Mouse (Mus musculus) embryo, embryonic 11 days (tissue): ENCODE data around the gene Mtg1.
"Not testable (repeated sequence)": the region's sequence is repeated elsewhere in the genome, so short reads cannot be mapped to it uniquely, and the experiment has no call there.

Experiments
- DNase-seq: peaks from one replicate; pipeline ENCODE4 v3.0.0-alpha.2; 2015

Mtg1 gene

GRCm38 (mm10) chr7:140127911-140128310 is 9.5 kb upstream of the Mtg1 start:
- DNase-seq, result no peak

- DNase-seq, result not testable (repeated sequence)
These were observed 5.2 kb upstream of the Mtg1 start for GRCm38 (mm10) chr7:140132184-140132583.

DNA sequence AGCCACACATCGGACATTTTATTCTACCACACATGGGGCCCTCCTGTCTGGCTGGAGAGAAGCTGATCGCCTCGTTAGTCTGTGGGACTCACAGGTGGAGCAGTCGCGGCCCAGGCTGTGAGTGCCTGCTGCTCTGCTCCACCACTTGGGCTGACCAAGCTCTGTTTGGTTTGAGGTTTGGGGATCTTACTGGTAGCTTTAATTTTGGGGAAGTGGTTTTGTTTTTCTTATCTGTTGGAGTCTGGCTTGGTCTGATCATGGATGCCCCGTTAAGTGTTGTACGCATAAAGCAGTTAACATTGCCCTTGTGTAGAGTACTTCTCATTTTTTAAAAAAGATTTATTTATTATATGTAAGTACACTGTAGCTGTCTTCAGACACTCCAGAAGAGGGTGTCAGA is 3.3 kb upstream of the Mtg1 start:
- not testable (repeated sequence) for DNase-seq

GRCm38 (mm10) chr7:140135106-140135770 is 2.1 kb upstream of the Mtg1 start:
- no peak for DNase-seq

DNA sequence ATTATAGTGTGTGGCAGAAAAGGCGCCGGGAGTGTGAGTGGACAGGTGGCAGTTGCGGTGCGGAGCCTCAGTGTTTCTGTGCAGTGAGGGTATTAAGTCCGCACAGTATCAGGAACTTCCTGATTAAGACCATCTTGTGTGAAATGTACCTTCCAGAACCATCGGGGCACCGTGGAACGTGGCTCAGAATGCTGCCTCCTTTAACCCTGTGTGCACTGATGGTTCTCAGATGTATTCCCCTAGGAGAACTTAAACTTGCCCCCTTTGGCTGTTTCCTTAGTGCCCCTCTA is 602 bp downstream of the Mtg1 start:
- no peak for DNase-seq

- DNase-seq, result peak; percentile 82
These were observed 4.0 kb downstream of the Mtg1 start for GRCm38 (mm10) chr7:140141350-140141749.

- no peak for DNase-seq
These were observed 7.2 kb downstream of the Mtg1 start for GRCm38 (mm10) chr7:140144550-140144949.

- DNase-seq, result peak; percentile 45
These were observed 16.0 kb downstream of the Mtg1 start for GRCm38 (mm10) chr7:140153383-140153782.

- DNase-seq, result no peak
These were observed 16.5 kb downstream of the Mtg1 start for GRCm38 (mm10) chr7:140153829-140154217.

DNA sequence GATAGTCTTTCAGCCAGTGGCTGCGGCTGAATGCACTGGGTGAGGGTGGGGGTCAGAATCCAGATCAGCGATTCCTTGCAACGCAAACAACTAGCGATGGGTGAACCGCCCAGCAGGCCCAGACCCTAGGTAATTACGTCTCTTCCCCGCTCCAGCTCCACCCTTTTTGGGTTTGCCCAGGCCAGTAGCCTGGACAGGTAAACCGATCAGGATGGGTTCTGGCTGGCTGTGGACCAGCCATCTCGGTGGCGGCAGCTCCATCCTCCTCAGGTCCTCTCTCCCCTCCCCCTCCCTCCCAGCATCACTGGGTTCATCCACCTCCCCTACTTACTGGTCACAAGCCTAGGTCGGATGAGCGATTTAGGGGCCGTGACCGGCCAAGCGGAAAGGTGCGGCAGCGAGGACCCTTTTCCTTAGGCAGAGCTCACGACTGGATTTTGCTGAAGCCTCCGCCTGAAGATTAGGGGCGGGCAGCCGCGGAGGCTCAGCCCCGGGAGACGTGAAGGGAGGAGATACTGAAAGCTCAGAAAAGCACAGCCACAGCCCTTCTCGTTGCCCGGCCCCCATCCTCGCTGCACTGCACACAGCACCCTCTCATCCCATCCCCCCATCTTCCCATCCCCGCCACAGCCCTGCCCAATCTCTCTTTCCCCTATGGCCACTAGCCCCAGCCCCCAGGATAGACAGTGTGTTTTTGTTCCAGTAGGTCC is 17.0 kb downstream of the Mtg1 start, which contains the start of gene Sprn:
Sprn (minus strand) TSS at position 660 of the 710 bp plus-strand sequence.
- peak; percentile 48 for DNase-seq

DNA sequence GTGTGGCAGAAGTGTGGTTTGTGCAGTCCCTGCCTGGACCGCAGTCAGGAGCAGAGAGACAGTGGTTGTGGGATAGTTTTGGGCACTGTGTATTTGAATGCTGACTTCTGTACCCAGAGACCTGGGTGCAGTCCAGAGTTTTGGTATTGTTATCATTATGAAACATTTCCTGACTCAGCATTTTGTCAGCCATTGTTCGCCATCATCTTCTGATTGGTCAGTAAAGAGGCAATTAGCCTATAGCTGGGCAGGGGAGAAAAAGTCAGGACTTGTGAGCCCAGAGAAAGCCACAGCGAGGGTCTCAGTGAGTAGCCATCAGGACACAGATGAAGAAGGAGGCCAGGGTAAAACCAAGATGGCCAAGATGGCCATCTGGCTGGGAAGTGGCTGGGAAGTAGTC is 23.0 kb downstream of the Mtg1 start:
- DNase-seq, result no peak

GRCm38 (mm10) chr7:140164664-140165063 is 27.3 kb downstream of the Mtg1 start, which contains the start of gene Olfr522:
Gene Olfr522 (minus strand): TSS chr7:140164764.
- no peak for DNase-seq

GRCm38 (mm10) chr7:140167950-140168349 is 30.6 kb downstream of the Mtg1 start:
- no peak for DNase-seq

DNA sequence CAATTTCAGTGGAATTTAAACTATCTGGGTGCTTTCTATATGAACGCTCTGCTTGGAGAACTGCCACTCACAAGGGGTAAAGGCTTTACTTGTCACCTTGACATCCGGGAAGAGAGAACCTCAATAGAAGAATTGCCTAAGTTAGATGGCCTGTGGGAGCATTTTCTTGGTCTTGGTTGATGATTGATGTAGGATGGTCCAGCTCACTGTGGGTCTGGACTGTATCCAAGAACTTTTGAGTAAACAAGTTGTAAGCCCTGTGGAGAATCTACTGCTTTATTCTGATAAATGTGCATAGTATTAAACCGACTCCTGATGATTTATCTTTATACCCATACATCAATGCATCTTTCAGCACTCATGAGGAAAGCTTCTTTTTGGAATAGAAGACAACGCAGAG is 32.0 kb downstream of the Mtg1 start:
- DNase-seq, result no peak

GRCm38 (mm10) chr7:140170863-140171262 is 33.5 kb downstream of the Mtg1 start:
- no peak for DNase-seq

DNA sequence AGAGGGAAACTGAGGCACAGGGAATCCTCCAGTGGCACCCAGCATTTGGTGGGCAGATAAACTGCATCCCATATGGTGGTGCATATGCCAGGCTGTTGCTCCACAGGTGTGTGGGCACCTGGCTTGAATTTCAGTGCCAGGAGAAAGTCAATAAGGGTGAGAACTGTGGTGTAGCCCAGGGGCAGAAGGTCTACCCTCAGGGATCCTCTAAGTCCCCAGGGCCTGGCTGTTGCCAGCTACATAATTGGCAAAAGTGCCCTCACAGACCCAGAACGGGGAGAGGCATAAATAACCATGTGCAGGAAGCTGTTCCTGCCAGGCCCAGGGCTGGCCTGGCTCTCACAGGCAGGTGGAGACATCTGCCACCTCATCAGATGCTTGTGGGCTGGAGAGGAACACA is 35.6 kb downstream of the Mtg1 start, which contains the start of gene Olfr523:
Olfr523 (plus strand) TSS at position 282 of the 400 bp plus-strand sequence.
- DNase-seq, result no peak

DNA sequence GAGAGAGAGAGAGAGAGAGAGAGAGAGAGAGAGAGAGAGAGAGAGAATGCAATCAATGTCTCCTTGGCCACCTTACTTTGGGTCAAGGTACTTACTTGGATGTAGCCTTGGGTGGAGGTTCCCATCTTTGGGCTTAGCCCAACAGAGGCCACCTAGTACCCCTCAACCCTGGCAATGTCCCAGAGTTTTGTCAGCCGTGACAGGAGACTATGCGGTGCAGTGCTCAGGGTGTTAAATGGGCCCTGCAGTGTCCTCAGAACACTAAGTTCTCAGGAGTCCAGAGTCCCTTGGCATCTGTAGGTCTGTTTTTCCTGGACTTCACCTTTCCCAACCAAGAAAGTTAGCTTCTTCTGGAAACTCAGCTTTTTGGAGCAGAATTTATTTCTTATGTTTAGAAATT is 41.8 kb downstream of the Mtg1 start:
- no peak for DNase-seq

GRCm38 (mm10) chr7:140180692-140181091 is 43.3 kb downstream of the Mtg1 start:
- DNase-seq, result no peak

DNA sequence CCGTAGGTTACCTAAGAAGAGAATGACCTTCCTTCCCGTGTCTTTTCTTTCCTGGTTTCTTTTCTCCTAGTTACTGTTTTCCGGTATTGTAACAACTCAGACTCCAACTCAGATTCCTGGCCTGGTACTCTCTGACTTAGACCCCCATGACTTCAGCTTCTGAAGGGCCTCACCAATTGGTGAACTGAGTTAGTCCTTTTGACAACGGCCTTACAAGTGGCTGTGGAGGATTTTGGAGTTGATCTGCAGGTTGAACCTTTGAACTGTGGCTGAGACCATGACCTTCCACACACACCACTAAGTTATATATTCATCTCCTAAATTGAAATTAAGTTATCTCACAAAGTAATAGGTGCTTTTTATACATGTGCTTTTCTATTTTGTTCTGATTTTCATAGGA is 46.8 kb downstream of the Mtg1 start:
- DNase-seq, result no peak

GRCm38 (mm10) chr7:140186646-140187620 is 49.6 kb downstream of the Mtg1 start:
- DNase-seq, result peak; percentile 23

DNA sequence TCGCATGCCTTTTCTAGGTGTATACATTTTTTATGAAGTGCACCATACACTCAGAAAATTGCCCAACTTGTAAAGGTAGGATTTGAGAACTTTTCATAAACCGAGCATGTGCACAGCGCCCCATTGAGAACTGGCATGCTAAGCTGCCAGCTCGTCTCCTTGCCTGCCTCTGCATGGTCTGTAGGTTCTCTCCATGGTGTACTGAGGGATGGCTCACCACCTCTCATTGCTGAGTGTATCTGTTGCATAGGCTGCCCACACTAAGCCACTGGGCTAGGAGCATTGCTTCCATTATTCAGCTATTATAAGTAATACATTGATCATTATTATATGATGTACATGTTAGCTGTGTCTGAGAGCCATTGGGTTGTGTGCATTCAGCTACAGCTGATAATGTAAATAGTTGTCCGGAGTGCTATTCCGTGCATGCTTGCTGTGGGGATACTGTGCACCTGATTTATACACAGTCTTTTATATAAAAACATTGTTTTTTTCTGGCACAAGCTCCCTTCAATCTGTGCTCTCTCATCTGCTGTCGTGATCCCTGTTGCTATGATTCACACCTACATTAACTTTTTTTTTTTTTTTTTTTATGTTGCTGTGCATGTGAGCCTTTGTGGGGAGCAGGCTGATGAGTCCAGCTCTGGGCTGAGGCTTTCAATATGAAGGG is 50.5 kb downstream of the Mtg1 start:
- DNase-seq, result no peak

- DNase-seq, result peak; percentile 56
These were observed 51.3 kb downstream of the Mtg1 start for GRCm38 (mm10) chr7:140188391-140189328.
